Mouse (Mus musculus): Measurements from ENCODE around the gene Ube2s.

GRCm38 (mm10) chr7:4793674-4794073 lies 18.7 kb downstream of the Ube2s start:
- TF ChIP-seq CTCF (IDR thresholded peaks at IDR 0.05; ENCODE audit: borderline replicate concordance, extremely low read depth, insufficient read depth, insufficient read length), result no peak
- TF ChIP-seq POLR2A (IDR thresholded peaks at IDR 0.05; ENCODE audit: borderline replicate concordance, extremely low read depth, insufficient read depth, insufficient read length, poor library complexity, severe bottlenecking), result no peak

Data from brain, embryonic 14.5 days (tissue).